Mouse (Mus musculus): ENCODE results near the gene Olfr544. TPM values are rescaled to one million over a fixed set of nuclear protein-coding genes. Genes with fewer than 3 reads are reported as not detected.

Gene Olfr544
- not detected in 2 replicates for polyA plus RNA-seq (2012; ENCODE audit: insufficient read depth, insufficient read length, missing spikeins)

DNA sequence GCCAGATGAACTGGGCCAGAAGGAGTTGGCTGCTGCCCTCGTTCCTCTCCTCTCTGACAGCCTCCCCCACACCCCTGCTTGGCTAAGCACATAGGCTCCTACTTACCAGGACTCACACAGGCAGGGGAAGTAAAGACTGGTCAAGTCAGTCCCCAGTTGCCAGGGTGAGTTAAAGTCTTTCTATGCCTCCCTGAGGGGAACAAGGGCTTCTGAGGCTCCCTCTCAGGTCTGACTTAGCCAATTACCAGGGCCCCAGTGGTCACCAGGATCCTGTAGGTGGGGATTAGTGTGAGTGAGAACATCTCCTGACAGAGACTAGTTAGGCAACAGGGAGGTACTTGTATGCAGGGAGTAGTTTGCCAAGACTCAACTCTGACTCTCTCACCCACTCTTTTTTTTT, at the start of gene Olfr544:
TSS of gene Olfr544 (minus strand) at position 153 of the 400 bp plus-strand sequence.
- H3K4me1 ChIP-seq (ENCODE audit: control insufficient read depth, insufficient read depth, low read length): no peaks in the 10 kb centered on the region
- TF ChIP-seq POLR2A (IDR thresholded peaks at IDR 0.05; ENCODE audit: borderline replicate concordance, low read depth, low read length) (no peak), CTCF (IDR thresholded peaks at IDR 0.05; ENCODE audit: low read depth, low read length) (no peak)
- H3K4me3 ChIP-seq (ENCODE audit: insufficient read depth, low read length): no peak within 1 kb of the TSS
- no peak within 1 kb of the TSS for H3K27ac ChIP-seq (ENCODE audit: insufficient read depth, low read depth, low read length)

DNA sequence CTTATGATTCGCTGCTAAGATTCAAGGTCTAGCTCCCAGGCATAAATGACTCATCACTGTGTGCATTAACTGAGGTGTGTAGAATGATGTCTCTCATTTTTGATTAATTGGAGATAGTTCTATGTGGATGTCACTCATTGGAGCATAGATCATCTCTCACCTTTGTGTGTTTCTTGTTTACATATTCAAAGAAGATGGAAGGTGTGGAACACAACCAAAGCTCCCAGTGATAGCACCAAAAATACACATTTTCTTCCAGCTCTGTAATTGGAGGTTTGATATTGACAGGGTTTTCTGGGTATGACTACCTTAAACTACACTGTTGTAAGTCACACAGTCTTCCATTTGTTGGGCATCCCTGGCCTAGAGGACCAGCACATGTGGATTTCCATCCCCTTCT, 46.3 kb upstream of the Olfr544 start, which contains the start of gene Olfr547:
TSS of gene Olfr547 (plus strand) at position 301 of the 400 bp plus-strand sequence.
- H3K4me1 ChIP-seq (ENCODE audit: control insufficient read depth, insufficient read depth, low read length): no peaks in the 10 kb centered on the region
- TF ChIP-seq CTCF (IDR thresholded peaks at IDR 0.05; ENCODE audit: low read depth, low read length) (no peak), POLR2A (IDR thresholded peaks at IDR 0.05; ENCODE audit: borderline replicate concordance, low read depth, low read length) (no peak)
- no peak within 1 kb of the TSS for H3K4me3 ChIP-seq (ENCODE audit: insufficient read depth, low read length)
- H3K27ac ChIP-seq (ENCODE audit: insufficient read depth, low read depth, low read length): no peak within 1 kb of the TSS

DNA sequence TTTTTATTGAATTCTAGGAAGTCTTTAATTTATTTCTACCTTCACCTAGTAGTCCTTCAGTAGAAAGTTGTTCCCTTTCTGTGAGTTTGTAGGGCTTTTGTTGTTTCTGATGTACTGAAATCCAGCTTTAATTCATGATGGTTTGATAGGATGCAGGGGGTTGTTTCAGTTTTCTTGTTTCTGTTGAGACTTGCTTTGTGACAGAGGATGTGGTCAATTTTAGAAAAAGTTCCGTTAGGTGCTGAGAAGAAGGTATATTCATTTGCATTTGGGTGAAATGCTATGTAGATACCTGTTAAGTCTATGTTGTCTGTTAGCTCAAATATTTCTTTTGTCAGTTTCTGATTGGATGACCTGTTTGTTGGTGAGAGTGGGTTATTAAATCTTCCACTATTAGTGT, 40.9 kb upstream of the Olfr544 start:
- TF ChIP-seq POLR2A (IDR thresholded peaks at IDR 0.05; ENCODE audit: borderline replicate concordance, low read depth, low read length) (no peak), CTCF (IDR thresholded peaks at IDR 0.05; ENCODE audit: low read depth, low read length) (no peak)
- Histone ChIP-seq H3K4me3 (ENCODE audit: insufficient read depth, low read length) (no peak overlapping the region), H3K4me1 (ENCODE audit: control insufficient read depth, insufficient read depth, low read length) (no peaks in the 10 kb centered on the region), H3K27ac (ENCODE audit: insufficient read depth, low read depth, low read length) (no peak overlapping the region)

DNA sequence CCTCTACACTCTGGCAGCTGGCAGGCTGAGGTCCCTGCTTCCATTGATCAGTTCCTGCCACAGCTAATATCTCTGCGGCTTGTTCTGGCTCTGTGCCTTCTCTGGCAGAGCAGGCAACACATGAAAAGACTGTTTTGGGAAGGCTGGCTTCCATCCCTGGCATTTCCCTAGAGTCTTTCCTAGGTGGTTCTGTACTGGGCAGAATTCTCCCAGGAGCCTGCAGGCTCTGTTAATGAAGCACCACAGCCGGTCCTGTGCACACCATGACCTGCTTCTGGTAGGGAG, 28.9 kb upstream of the Olfr544 start:
- H3K4me1 ChIP-seq (ENCODE audit: control insufficient read depth, insufficient read depth, low read length): peaks cover 9% of the 10 kb centered on the region
- H3K27ac ChIP-seq (ENCODE audit: insufficient read depth, low read depth, low read length): no peak overlapping the region
- no peak overlapping the region for H3K4me3 ChIP-seq (ENCODE audit: insufficient read depth, low read length)
- TF ChIP-seq POLR2A (IDR thresholded peaks at IDR 0.05; ENCODE audit: borderline replicate concordance, low read depth, low read length) (no peak), CTCF (IDR thresholded peaks at IDR 0.05; ENCODE audit: low read depth, low read length) (no peak)

DNA sequence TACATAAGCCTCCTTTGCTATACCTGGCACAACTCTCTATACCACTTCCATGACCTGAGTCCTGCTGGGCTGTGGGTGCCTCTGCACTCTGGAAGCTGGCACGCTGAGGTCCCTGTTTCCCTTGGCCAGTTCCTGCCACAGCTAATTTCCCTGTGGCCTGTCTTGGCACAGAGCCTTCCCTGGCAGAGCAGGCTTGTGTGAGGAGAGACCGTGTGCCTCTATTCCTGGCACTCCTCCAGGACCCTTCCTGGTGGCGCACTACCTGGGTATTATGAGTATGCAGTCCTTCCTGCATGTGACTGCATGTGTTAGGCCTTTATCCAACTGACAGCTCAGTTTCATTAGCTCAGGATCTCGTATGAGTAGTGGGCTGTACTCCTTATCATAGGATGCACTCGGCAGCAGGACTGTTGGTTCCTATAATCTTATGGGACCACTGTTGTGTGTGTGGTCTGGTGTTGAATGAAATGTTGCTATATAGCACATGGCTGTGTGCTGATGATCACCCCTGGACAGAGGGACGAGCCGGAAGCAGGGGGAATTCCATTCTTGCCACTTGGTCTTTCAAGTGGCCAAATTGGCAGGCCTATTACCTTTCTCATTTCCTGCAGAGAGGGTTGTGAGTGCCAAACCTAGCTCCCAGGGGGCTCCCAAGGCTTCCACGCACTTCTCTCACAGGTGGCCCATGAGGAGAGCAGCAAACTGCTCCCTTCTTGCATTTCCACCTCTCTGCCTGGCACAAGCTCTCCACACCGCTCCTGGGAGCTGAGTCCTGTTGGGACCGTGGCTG, 28.3 kb upstream of the Olfr544 start:
- Histone ChIP-seq H3K4me1 (ENCODE audit: control insufficient read depth, insufficient read depth, low read length) (peaks cover 9% of the 10 kb centered on the region), H3K4me3 (ENCODE audit: insufficient read depth, low read length) (no peak overlapping the region), H3K27ac (ENCODE audit: insufficient read depth, low read depth, low read length) (no peak overlapping the region)
- TF ChIP-seq POLR2A (IDR thresholded peaks at IDR 0.05; ENCODE audit: borderline replicate concordance, low read depth, low read length) (no peak), CTCF (IDR thresholded peaks at IDR 0.05; ENCODE audit: low read depth, low read length) (no peak)

DNA sequence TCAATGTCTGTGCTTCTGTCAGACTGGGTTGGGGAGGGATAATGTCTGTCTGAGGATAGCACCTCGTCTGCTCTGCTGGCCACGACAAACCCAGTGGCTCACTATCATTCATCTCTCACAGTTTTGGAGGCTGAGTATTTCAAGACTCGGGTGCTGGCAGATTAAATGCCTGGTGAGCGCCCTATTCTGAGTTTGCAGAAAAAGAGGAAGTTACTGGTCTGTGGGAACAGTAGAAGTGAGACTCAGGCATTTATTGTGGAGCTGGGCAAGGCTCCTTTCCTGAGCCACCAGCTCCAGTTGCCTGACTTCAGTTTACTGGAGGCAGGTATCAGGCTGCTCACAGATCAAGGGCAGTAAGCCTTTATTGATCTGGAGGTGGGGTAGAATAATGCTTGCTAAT, 26.0 kb upstream of the Olfr544 start:
- Histone ChIP-seq H3K4me1 (ENCODE audit: control insufficient read depth, insufficient read depth, low read length) (peaks cover 9% of the 10 kb centered on the region), H3K27ac (ENCODE audit: insufficient read depth, low read depth, low read length) (no peak overlapping the region), H3K4me3 (ENCODE audit: insufficient read depth, low read length) (no peak overlapping the region)
- no peak for TF ChIP-seq POLR2A (IDR thresholded peaks at IDR 0.05; ENCODE audit: borderline replicate concordance, low read depth, low read length)
- TF ChIP-seq CTCF (IDR thresholded peaks at IDR 0.05; ENCODE audit: low read depth, low read length): no peak

DNA sequence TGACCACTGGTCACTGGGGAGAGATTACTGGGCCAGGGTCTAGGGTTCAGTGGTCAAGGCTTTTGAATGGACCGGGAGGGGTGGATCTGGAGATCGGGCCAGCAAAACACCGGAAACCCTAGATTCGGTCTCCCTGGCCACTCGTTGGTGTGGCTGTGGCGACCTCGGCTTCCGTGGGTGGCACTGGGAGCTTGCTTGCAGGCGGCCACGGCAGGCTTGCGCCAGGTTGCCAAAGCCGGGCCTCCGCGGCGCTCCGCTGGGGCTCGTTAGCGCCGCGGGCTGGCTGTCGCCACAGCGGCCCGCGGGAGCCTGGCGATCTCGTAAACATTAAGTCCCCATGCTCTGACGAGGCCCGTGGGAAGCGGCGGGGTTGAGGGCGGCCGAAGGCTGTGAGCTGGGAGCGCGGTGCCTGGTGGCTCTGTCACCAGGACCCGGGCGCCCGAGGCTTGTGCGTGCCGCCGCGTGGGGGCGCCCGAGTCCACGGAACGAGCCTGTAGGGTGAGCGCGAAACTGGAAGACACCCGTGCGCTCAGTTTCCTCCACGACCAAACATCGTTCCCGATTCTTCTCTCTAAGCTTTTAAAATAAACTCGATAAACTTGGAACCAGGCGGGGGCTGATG, 24.8 kb upstream of the Olfr544 start:
- H3K27ac ChIP-seq (ENCODE audit: insufficient read depth, low read depth, low read length): no peak overlapping the region
- TF ChIP-seq CTCF (IDR thresholded peaks at IDR 0.05; ENCODE audit: low read depth, low read length) (peak; percentile 83), POLR2A (IDR thresholded peaks at IDR 0.05; ENCODE audit: borderline replicate concordance, low read depth, low read length) (no peak)
- peaks cover 9% of the 10 kb centered on the region for H3K4me1 ChIP-seq (ENCODE audit: control insufficient read depth, insufficient read depth, low read length)
- peak overlapping the region; percentile 51 for H3K4me3 ChIP-seq (ENCODE audit: insufficient read depth, low read length)

DNA sequence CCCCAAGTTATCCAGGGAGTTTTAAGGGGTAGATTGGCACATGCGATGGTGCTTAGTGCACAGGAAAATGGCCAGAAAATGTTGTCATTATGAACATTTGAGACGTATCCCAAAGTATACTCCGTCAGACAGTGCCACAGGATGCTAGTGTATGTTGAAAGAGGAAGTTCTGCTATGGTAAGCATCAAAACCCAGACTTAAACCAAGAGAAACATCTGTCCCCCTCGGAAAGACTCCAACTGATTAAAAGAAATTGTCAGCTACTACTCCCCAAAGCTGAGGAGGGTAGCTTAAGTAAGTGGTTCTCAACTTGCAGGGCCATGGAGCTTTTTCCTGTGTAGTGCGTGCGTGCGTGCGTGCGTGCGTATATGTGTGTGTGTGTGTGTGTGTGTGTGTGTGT, 23.8 kb upstream of the Olfr544 start:
- Histone ChIP-seq H3K4me3 (ENCODE audit: insufficient read depth, low read length) (no peak overlapping the region), H3K4me1 (ENCODE audit: control insufficient read depth, insufficient read depth, low read length) (peaks cover 9% of the 10 kb centered on the region), H3K27ac (ENCODE audit: insufficient read depth, low read depth, low read length) (no peak overlapping the region)
- no peak for TF ChIP-seq POLR2A (IDR thresholded peaks at IDR 0.05; ENCODE audit: borderline replicate concordance, low read depth, low read length)
- no peak for TF ChIP-seq CTCF (IDR thresholded peaks at IDR 0.05; ENCODE audit: low read depth, low read length)

DNA sequence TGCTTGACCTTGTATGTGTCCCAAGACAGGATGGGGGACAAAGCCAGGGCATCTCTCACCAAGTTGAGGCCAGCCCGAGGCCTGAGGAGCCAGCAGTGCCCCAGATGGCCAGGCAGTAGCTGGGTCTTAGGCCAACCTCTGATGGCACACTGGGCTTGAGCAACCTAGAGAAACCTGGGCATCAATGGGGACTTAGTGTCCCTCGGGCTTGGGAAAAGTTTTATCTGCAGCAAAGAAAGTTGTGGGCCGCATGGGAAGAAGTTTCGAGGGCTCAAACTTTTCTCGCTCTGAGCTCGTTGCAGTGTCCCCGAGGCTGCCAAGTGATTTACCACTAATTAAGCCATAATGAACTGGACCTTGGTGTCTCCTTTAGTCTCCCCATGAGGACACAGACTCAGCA, 21.6 kb upstream of the Olfr544 start:
- H3K27ac ChIP-seq (ENCODE audit: insufficient read depth, low read depth, low read length): no peak overlapping the region
- no peak for TF ChIP-seq POLR2A (IDR thresholded peaks at IDR 0.05; ENCODE audit: borderline replicate concordance, low read depth, low read length)
- TF ChIP-seq CTCF (IDR thresholded peaks at IDR 0.05; ENCODE audit: low read depth, low read length): no peak
- peaks cover 9% of the 10 kb centered on the region for H3K4me1 ChIP-seq (ENCODE audit: control insufficient read depth, insufficient read depth, low read length)
- H3K4me3 ChIP-seq (ENCODE audit: insufficient read depth, low read length): no peak overlapping the region

DNA sequence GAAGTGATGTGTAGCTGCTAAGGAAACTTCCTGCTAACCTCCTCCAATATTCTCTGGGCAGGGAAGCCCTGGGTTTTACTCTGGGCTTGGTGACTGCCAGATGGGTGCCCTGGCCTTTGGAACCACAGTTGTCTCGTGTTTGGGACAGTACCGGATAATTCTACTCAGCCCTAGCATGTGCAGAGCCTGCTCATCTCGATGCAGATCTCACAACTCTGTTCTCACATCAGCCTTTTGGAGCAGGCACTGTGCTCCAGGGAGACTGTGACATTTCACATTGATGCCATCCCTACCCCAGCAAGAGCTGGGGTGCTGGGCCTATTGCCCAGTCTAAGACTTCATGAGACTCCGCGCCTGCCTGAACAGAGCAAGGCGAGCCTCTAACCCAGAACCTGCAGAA, 20.6 kb upstream of the Olfr544 start:
- H3K4me1 ChIP-seq (ENCODE audit: control insufficient read depth, insufficient read depth, low read length): peaks cover 2% of the 10 kb centered on the region
- no peak for TF ChIP-seq POLR2A (IDR thresholded peaks at IDR 0.05; ENCODE audit: borderline replicate concordance, low read depth, low read length)
- H3K27ac ChIP-seq (ENCODE audit: insufficient read depth, low read depth, low read length): no peak overlapping the region
- H3K4me3 ChIP-seq (ENCODE audit: insufficient read depth, low read length): no peak overlapping the region

Data from bone marrow macrophage, adult 2 months (primary cell).